Mouse (Mus musculus) brown adipose tissue, adult 24 weeks (tissue): Measurements from ENCODE around the gene Polr2j. TPM values are rescaled to one million over a fixed set of nuclear protein-coding genes. Genes with fewer than 3 reads are reported as not detected.

Experiments used
- H3K27ac ChIP-seq: fragments of 200-500 bp; replicated peaks from 2 replicates; pipeline ENCODE4 v1.5.1; 2012; ENCODE audit warnings: low read depth, mild to moderate bottlenecking, low read length
- H3K4me1 ChIP-seq: fragments of 200-500 bp; 2 replicates; pipeline ENCODE4 v1.6.1; 2012; ENCODE audit warnings: low read length, mixed read lengths; ENCODE audit not compliant: control insufficient read depth, insufficient read depth, insufficient read length
- H3K4me3 ChIP-seq: fragments of 200-500 bp; 2 replicates; pipeline ENCODE4 v1.5.1; 2012; ENCODE audit warnings: low read depth, mild to moderate bottlenecking, low read length, moderate library complexity; ENCODE audit not compliant: insufficient read depth
- polyA plus RNA-seq: library from polyadenylated mRNA; stranded (reverse); fragments of >200 nt; gene quantifications from 2 replicates; pipeline ENCODE4 v1.2.4, GENCODE M21; 2012; ENCODE audit not compliant: missing spikeins, insufficient read depth, insufficient read length

Polr2j gene
- 85.8 and 91.5 TPM in 2 replicates for polyA plus RNA-seq

DNA sequence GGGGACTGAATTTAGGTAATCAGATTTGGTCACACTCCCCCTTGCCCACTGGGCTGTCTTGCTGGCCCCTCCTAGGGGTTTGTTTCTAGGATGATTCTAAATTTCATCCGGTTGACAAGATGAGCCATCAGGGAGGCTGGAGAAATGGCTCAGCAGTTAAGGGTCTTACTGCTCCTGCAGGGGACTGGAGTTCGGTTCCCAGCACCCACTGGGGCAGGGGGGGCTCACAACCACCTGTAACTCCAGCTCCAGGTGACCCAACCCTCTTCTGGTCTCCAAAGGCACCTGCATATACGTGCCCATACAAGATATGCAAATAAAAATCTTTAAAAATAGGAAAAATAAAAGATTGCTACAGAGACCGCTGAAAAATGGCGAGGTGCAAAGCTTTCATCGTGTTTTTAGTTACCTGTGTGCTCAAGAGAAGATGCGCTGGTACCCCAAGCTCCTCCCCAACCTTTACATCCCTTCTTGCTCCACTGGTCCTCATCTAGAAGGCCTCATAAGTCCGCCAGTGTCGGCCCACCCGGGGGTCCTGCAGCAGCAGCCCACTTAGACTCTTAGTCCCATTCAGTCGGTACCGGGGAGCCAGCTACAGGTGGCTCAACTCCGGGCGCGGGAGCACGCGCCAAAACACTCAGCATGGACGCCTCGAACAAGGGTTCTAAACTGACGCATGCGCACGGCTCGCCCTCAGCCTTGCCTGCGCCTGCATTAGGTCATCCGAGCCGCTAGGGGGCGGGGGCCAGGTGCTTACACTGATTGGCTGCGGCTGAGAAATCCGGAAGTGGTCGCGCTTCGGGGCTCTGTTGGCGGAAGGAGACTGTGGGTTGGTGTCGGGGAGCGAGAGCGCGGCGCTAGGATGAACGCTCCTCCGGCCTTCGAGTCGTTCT lies at the start of gene Polr2j:
TSS of gene Polr2j (plus strand) at position 741 of the 893 bp plus-strand sequence.
- Histone ChIP-seq H3K27ac (no peak within 1 kb of the TSS; the same call in 1 of the 2 replicates), H3K4me3 (peak within 1 kb of the TSS; percentile 85), H3K4me1 (peaks cover 6% of the 10 kb centered on the region; the same call in 1 of the 2 replicates)

DNA sequence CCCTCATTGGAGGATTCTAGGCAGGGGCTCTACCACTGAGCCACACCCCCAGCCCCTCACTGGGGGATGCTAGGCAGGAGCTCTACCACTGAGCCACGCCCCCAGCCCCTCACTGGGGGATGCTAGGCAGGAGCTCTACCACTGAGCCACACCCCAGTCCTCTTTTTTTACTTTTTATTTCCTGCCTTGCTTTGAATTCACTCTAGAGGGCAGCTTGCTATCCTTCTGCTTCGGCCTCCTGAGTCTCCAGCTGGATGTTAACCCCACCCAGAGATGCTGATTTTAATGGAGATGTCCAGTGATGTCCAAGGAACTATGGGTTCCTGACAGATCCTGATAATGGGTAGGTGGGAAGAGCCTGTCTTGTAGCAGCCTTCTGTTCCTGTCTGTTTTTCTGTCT lies 47.0 kb upstream of the Polr2j start:
- Histone ChIP-seq H3K27ac (0 out of 2 replicates have a peak overlapping the region, but pooled peaks have one; percentile 55), H3K4me1 (0 out of 2 replicates have a peak, but pooled peaks cover 3% of the 10 kb centered on the region), H3K4me3 (no peak overlapping the region)

DNA sequence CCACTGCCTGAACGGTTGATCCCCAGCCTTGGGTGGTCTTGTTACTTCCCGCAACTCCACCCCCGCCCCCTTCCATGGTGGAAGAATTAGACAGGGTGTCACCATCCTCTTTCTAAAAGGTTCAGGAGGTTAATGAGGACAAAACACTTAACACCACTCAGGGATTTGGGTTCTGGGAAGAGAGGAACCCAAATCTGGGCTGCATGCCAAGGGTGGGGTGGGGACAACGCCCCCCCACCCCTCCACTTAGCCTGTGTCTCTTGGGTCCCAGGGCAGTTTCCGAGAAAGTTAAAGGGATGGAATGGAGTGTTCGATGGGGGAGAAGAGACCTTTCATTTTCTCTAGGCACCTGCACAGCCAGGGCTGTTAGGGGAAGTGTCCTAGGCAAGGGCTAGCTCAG lies 43.4 kb upstream of the Polr2j start:
- peaks cover 19% of the 10 kb centered on the region for H3K4me1 ChIP-seq

DNA sequence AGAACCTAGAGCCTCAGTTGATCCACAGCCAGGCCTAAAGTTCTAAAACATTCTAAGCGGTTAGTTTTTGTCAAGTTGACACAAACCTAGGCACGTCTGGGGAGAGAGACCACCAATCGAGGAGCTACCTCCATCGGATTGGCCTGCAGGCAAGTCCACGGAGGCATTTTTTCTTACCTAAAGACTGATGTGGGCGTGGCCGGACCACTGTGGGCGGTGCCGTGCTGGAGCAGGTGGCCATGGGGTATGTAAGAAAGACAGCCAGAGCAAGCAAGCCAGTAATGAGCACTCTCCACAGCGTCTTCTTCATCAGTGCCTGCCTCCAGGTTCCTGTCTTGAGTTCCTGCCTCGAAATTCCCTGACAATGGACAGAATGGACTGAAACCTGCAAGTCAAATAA lies 42.9 kb upstream of the Polr2j start:
- no peak overlapping the region for H3K27ac ChIP-seq
- H3K4me1 ChIP-seq, result peaks cover 19% of the 10 kb centered on the region
- H3K4me3 ChIP-seq, result no peak overlapping the region

More for the DNA sequence above, 43.4 kb upstream of the Polr2j start:
- Histone ChIP-seq H3K4me3 (no peak overlapping the region), H3K27ac (no peak overlapping the region)

DNA sequence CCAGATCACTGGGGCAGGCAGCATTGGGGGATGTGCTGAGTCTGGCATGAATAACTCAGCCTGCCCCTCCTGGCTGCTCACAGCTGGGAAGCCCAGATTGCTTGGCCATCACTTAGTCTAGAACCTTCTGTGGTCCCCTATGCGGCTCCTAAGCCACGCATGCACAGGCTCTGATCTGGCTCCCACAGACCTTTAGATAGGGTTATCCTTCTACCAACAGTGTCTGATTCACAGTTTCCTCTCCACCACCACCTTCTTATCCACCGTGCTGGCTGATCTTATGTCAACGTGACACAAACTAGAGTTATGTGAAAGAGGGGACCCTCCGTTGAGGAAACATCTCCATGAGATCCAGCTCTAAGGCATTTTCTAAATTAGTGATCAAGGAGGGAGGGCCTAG lies 41.4 kb upstream of the Polr2j start:
- Histone ChIP-seq H3K27ac (no peak overlapping the region), H3K4me1 (peaks cover 19% of the 10 kb centered on the region), H3K4me3 (no peak overlapping the region)

DNA sequence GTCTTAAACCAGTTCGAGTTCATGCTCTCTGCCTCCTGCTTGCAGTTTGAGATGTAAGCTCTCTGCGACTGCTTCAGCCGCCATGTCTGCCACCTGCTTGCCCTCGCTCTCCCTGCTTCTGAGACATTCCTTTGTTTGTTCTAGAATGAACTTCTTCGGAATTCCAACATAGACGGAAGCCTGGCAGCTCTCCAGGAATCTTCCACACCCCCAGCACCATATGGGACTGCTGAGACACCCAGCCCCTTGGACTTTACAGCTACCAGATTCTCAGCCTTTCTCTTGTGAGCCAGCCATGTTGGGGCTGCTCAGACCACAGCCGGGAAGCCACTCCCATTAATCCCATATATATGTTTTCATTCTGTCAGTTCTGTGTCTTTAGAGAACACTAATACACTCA lies 40.1 kb upstream of the Polr2j start:
- Histone ChIP-seq H3K4me1 (peaks cover 19% of the 10 kb centered on the region), H3K27ac (peak overlapping the region; percentile 84), H3K4me3 (no peak overlapping the region)

DNA sequence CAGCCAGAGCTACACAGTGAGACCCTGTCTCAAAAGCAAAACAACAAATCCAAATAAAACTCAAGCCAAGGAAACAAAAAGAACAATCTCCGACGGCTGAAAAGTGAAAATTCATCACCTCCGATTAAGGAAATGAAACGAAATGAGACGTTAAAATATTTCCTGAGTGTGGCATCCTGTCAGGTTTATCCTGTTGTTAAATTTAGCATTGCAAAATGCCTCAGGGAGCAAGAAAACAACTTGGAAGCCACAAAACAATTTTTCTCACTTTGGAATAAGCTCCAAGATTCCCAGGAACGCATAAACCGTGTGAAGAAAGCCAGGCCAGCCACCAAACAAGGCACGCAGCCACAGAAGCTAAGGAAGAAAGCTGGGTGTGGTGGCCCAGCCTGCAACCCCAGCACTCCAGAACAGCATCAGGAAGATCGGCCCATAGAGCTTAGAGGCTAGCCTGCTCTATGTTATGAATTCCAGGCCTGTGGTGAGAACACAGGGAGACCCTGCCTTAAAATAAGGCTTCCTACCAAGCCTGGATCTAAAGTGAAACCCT lies 39.4 kb upstream of the Polr2j start:
- Histone ChIP-seq H3K4me1 (peaks cover 19% of the 10 kb centered on the region), H3K4me3 (no peak overlapping the region), H3K27ac (peak overlapping the region; percentile 89)

DNA sequence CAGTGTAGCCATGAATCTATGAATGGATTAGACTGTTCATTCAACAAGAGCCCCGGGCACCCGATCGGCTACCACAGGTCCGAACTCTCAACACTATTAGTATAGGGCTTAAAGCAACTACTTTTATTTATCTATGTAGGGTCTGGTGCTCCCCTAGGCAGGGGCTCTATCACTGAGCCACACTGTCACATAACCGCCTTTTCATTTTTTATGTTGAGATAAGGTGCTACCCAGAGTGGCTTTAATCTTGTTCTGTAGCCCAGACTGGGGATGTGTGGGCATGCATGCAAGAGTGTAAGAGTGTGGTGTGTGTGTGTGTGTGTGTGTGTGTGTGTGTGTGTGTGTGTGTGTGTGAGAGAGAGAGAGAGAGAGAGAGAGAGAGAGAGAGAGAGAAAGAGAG lies 38.3 kb upstream of the Polr2j start:
- Histone ChIP-seq H3K27ac (peak overlapping the region; percentile 89; the same call in 1 of the 2 replicates), H3K4me3 (no peak overlapping the region), H3K4me1 (peaks cover 18% of the 10 kb centered on the region)

DNA sequence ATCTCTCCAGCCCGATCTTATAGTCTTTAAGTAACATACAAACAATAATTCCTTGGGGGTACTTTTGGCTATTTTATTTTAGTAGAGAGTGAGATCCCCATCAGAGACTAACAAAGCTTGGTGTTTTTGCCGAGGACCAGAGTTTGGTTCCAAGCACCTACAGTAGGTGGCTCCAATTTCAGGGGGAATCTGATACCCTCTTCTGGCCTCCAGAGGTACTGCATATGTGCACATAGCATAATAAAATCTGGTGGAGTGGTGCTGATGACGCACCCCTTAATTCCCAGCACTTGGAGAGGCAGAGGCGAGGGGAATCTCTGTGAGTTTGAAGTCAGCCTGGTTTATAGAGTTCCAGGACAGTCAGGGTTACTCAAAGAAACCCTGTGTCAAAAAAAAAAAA lies 34.1 kb upstream of the Polr2j start:
- H3K4me1 ChIP-seq, result peaks cover 7% of the 10 kb centered on the region

DNA sequence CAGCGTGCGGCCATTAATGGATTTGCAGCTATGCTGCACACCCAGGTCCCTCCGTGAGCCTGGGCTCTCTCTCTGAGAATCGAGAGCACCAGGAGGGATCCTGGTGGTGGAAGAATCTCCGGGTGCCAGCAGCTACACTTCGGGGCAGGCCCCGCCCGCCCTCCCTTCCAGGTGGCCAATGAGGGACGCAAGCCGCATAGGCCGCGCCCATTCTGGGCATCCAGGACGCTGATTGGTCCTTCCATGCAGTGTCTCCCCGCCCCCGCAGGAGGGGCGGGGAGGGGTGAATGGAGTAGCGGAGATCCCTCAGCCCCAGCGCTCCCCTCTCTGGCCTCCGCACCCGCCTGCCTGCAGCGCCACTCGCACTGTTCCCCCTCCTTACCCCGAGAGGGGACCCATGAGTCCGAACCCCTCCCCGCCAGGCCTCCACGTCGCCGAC lies 32.7 kb upstream of the Polr2j start, which contains the start of gene Rasa4:
TSS of gene Rasa4 (plus strand) at position 248 of the 439 bp plus-strand sequence.
- peak within 1 kb of the TSS; percentile 73 for H3K4me3 ChIP-seq
- peaks cover 10% of the 10 kb centered on the region for H3K4me1 ChIP-seq
- peak within 1 kb of the TSS; percentile 19 for H3K27ac ChIP-seq

More for the DNA sequence above, 34.1 kb upstream of the Polr2j start:
- no peak overlapping the region for H3K4me3 ChIP-seq
- H3K27ac ChIP-seq, result no peak overlapping the region

DNA sequence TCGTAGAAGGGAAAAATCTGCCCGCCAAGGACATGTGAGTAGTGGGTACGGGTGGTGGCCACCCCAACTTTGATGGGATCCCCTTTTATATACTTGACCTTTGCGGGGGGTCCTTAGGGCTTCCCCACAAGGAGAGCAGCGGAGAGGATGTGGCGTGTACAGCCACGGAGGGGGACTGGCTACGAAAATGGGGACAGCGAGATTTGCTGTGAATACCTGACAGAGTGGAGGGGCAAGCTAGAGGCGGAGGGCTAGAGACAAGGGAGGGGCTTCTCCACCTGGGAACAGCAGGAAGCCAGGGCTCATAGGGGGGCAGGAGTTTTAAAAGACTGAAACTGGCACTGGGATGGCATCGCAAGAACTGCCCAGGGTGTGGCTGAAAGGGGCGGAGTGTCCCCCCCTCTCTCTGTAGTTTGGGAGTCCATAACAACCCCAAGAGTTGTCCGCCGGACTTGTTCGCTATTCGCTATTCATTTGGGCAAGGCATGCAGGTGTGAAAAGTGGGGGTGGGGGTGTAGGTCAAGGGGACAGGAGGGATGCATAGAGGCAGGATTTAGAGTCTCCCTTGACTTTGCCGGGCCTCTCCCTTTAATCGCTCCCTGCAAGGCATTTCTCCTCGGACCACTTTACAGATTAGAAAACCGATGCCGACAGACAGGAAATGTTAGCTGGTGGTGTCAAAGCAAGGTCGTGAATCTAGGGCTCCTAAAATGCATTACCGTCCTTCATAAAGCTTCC lies 32.1 kb upstream of the Polr2j start:
- peak overlapping the region; percentile 73 for H3K4me3 ChIP-seq
- H3K4me1 ChIP-seq, result peaks cover 10% of the 10 kb centered on the region
- H3K27ac ChIP-seq, result peak overlapping the region; percentile 19

DNA sequence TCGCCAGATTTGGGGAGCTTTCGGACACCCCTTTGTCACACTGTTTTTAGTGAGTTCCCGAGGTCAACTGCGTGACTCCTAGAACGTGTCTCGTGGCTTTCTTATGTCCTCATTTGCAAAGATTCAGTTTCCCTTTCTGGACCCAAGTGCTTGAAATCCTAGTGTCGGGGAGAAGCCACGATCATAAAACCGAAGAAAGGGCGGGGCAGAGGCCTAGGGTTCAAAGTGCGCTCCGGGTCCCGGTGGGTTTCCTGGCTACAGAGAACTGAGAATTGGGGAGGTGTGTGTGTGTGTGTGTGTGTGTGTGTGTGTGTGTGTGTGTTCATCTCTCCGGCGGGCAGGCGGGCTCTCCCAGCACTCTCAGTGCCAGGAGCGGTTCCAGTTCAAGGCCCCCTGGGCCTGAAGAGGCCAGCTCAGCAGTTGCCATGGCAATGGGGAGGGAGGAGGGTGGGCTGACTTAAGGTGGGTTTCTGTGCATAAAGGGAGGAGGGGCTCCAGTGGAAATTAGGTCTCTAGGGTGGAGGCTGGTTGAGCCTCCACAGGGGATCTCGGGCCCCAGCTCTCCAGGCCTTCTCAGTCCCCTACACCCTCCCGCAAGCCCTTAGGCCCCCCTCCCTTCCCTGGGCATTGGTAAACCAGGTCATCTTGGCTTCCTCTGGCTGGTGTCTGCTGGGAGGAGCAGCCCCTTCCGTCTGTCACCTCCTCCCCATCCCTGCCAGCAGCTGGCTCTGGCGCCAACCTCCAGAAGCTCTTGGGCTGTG lies 31.4 kb upstream of the Polr2j start:
- H3K27ac ChIP-seq, result peak overlapping the region; percentile 22
- H3K4me1 ChIP-seq, result peaks cover 10% of the 10 kb centered on the region
- peak overlapping the region; percentile 73 for H3K4me3 ChIP-seq

DNA sequence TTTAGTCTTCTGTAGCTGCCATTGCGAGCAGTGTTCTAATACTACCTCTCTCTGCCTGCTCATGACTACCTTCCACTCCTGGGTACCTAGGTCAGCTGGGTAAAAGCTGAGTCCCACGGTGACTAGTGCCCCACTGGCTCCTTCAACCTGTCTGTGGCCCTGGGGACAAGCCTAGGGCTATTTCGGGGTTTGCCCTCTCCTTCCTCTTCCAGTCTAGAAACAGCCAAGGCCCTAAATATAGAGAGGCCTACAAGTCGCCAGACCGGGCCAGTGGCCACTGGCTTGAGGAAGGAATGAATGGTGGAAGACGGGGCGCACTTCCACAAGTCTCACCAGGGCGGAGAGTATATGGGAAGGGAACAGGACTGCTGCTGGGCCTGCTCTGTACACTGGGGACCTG lies 30.1 kb upstream of the Polr2j start:
- peak overlapping the region; percentile 73 for H3K4me3 ChIP-seq
- H3K27ac ChIP-seq, result peak overlapping the region; percentile 14; the same call in 1 of the 2 replicates
- H3K4me1 ChIP-seq, result peaks cover 10% of the 10 kb centered on the region

DNA sequence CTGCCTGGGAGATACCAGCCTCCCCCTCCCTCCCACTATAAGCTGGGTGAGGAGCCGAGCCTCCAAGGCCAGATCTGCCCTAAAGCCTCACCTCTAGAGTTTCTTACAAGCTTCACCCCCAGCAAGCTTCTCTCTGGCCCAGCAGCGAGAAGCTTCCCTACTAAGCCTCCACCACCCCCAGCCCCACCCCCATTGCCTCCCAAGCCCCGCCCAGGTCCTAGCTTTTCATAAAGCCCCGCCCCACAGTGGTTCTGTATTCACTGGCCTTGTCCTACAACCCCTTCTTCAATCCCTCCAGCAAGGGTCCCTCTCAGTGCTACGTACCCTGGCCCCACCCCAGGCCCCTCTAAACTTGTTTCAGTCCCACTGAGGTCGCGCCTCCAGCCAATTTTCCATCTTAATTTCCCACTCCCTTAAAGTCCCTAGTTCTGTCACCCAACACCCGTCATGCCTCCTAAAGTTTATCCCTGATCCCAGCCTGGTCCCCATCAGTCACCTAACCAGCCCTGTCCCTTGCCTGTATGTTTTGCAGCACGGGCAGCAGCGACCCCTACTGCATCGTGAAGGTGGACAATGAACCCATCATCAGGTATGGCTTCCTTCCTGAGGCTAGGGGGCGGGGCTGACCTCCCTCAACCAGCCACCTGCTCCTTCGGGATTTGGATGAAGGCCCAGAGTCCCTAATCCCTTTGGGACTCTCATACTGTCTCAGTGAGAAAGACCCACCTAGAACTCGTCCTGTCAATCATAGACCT lies 27.4 kb upstream of the Polr2j start:
- H3K4me1 ChIP-seq, result peaks cover 10% of the 10 kb centered on the region
- no peak overlapping the region for H3K4me3 ChIP-seq
- H3K27ac ChIP-seq, result no peak overlapping the region
